In the genomic region with DNA sequence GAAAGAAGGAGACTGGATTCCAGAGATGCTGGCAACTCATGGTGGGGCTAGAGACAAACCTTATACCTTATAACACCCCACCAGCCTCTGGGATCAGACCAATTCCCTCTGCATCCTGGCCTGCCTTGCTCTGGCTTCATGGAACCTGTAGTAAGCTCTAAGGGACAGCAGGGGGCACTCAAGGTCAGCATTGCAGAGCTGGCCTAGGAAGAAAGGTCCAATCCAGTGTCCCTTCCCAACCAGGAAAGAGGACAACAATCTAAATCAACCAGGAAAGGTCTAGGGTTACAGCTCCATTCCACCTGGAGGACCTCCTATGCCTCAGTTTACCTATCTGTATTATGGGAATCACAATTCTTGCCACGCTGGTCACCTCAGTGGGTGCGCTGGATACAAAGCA, we compare ENCODE assay signal across 8 mouse cellular contexts. TPM values are rescaled to one million over a fixed set of nuclear protein-coding genes. Genes with fewer than 3 reads are reported as not detected.
DNase-seq lines count a peak whose midpoint lies in the region; ATAC-seq and TF ChIP-seq lines count a peak whose summit lies in the region.
"Had no signal": no experiment of that assay in that cellular context is flagged by ENCODE, and none has a peak within 500 bp of the region (broad histone marks: within the 10 kb centered on the region; RNA-seq: fewer than 3 reads in every experiment).

No protein-coding gene starts in this region.

- no peaks in the 10 kb centered on the region for H3K9me3 ChIP-seq in liver, embryonic 12.5 days (replicated peaks)
- H3K9me3 ChIP-seq: heart, embryonic 13.5 days had no signal

- no peak overlapping the region for H3K4me3 ChIP-seq in C2C12 (ENCODE audit: insufficient read depth, poor library complexity, severe bottlenecking)
- no peak overlapping the region for H3K4me3 ChIP-seq in liver, embryonic 12.5 days
- H3K4me3 ChIP-seq: heart, embryonic 13.5 days had no signal

- no peak overlapping the region for H3K27ac ChIP-seq in liver, embryonic 12.5 days
- H3K27ac ChIP-seq: heart, embryonic 13.5 days had no signal

- H3K27me3 ChIP-seq in C2C12 (ENCODE audit: control insufficient read depth, insufficient read depth, insufficient read length): no peaks in the 10 kb centered on the region
- H3K27me3 ChIP-seq in liver, embryonic 12.5 days (replicated peaks): no peaks in the 10 kb centered on the region

- TF ChIP-seq CTCF in C2C12 (IDR thresholded peaks at IDR 0.05; ENCODE audit: control insufficient read depth, insufficient read depth, insufficient read length): peak; percentile 81

- H3K36me3 ChIP-seq in C2C12 (ENCODE audit: control insufficient read depth, insufficient read depth): peaks cover 14% of the 10 kb centered on the region
- peaks cover 95% of the 10 kb centered on the region for H3K36me3 ChIP-seq in liver, embryonic 12.5 days
- H3K36me3 ChIP-seq: heart, embryonic 13.5 days had no signal

- H3K79me2 ChIP-seq in C2C12 (ENCODE audit: control insufficient read depth, insufficient read depth): peaks cover 18% of the 10 kb centered on the region

- H3K4me1 ChIP-seq in liver, embryonic 12.5 days: peaks cover 18% of the 10 kb centered on the region

- ATAC-seq in liver, embryonic 12.5 days: peak; percentile 10; the same call in 1 of the 2 replicates

- WGBS in liver, embryonic 12.5 days (ENCODE audit: insufficient replicate concordance): 98% methylated on average over 2 of the region's 2 CpGs

- DNase-seq in 416B (ENCODE audit: low read depth): peak; percentile 62
- DNase-seq in c-Kit-positive CD71-positive TER-119-positive erythroid progenitor cells, embryonic 14.5 days (ENCODE audit: low spot score): peak; percentile 62
- DNase-seq in frontal cortex, postnatal 25 days (ENCODE audit: low spot score in 2 of 2): peak; percentile 16 to 42
- peak; percentile 53 to 76 for DNase-seq in kidney, adult 8-10 months
- DNase-seq in ovary, postnatal 36 days (ENCODE audit: low spot score): peak; percentile 52

- H3ac ChIP-seq in C2C12 (ENCODE audit: control insufficient read depth, insufficient read length, low read depth): no peak overlapping the region

- H3K79me3 ChIP-seq in C2C12 (ENCODE audit: low read depth): no peaks in the 10 kb centered on the region

- no peak overlapping the region for H3K9ac ChIP-seq in liver, embryonic 12.5 days
- H3K9ac ChIP-seq: heart, embryonic 13.5 days had no signal

- H3K4me2 ChIP-seq in liver, embryonic 12.5 days: no peak overlapping the region
- H3K4me2 ChIP-seq: heart, embryonic 13.5 days had no signal

TF ChIP-seq in C2C12, 6 proteins besides CTCF, POLR2A, EP300 and RAD21:
- TF ChIP-seq MYOD1 (IDR thresholded peaks at IDR 0.05; ENCODE audit: control insufficient read depth, insufficient read length, low read depth): no peak
- TF ChIP-seq MAX (IDR thresholded peaks at IDR 0.05): no peak
- no peak for TF ChIP-seq USF1 (IDR thresholded peaks at IDR 0.05; ENCODE audit: low read depth)
- TF ChIP-seq MYOG (IDR thresholded peaks at IDR 0.05; ENCODE audit: control insufficient read depth, extremely low read depth, insufficient read length): no peak
- no peak for TF ChIP-seq CEBPB (IDR thresholded peaks at IDR 0.05; ENCODE audit: low read depth)
- TF ChIP-seq FOSL1 (IDR thresholded peaks at IDR 0.05; ENCODE audit: insufficient read depth, low read length, poor library complexity, severe bottlenecking): no peak

RNA-seq across cellular contexts. Expression of gene Micall2, which starts 18.4 kb away (rescaled TPM):
- 9.5 TPM for polyA plus RNA-seq in C2C12 (2012; fragmentation: generic; extraction: Trizol)
- polyA plus RNA-seq in liver, embryonic 12.5 days (2016; fragmentation: Nextera tagmentation; extraction: Ambion mirVana): 15.5 and 18.3 TPM in 2 replicates

RNA-seq across cellular contexts. Expression of gene Ints1, which starts 57.8 kb away (rescaled TPM):
- 43.1 TPM for polyA plus RNA-seq in C2C12 (2012; fragmentation: generic; extraction: Trizol)
- 21.8 and 23.3 TPM in 2 replicates for polyA plus RNA-seq in liver, embryonic 12.5 days (2016; fragmentation: Nextera tagmentation; extraction: Ambion mirVana)
